Mouse (Mus musculus) midbrain, embryonic 16.5 days (tissue): ENCODE results near the gene Dysf. TPM values are rescaled to one million over a fixed set of nuclear protein-coding genes. Genes with fewer than 3 reads are reported as not detected.

Source experiments
- ATAC-seq: fragments of 200-750 bp; cut with Nextera tagmentation; 2 replicates; pipeline ENCODE4 v1.8.0; 2017; ENCODE audit warnings: moderate TSS enrichment
- H3K27ac ChIP-seq: fragments of 300-500 bp; sonication (generic); 2 replicates; pipeline ENCODE4 v1.5.1; 2014; ENCODE audit warnings: mild to moderate bottlenecking, low read length, mixed read lengths
- H3K27me3 ChIP-seq: fragments of 300-500 bp; sonication (generic); 2 replicates; pipeline ENCODE4 v1.6.1; 2014; ENCODE audit warnings: low read depth, low read length, mixed read lengths; ENCODE audit not compliant: control insufficient read depth, insufficient read depth
- H3K36me3 ChIP-seq: fragments of 300-500 bp; sonication (generic); 2 replicates; pipeline ENCODE4 v1.6.1; 2014; ENCODE audit warnings: mild to moderate bottlenecking, low read length, moderate library complexity, mixed read lengths; ENCODE audit not compliant: control insufficient read depth, insufficient read depth
- H3K4me1 ChIP-seq: fragments of 300-500 bp; sonication (generic); 2 replicates; pipeline ENCODE4 v1.6.1; 2014; ENCODE audit warnings: mild to moderate bottlenecking, low read length, mixed read lengths; ENCODE audit not compliant: control insufficient read depth, insufficient read depth
- H3K4me2 ChIP-seq: fragments of 300-500 bp; sonication (generic); 2 replicates; pipeline ENCODE4 v1.6.1; 2014; ENCODE audit warnings: mild to moderate bottlenecking, low read length, mixed read lengths
- H3K4me3 ChIP-seq: fragments of 300-500 bp; sonication (generic); 2 replicates; pipeline ENCODE4 v1.5.1; 2014; ENCODE audit warnings: low read depth, mild to moderate bottlenecking, low read length, moderate library complexity, mixed read lengths
- H3K9ac ChIP-seq: fragments of 300-500 bp; sonication (generic); 2 replicates; pipeline ENCODE4 v1.6.1; 2014; ENCODE audit warnings: low read depth, low read length, mixed read lengths
- H3K9me3 ChIP-seq: fragments of 300-500 bp; sonication (generic); replicated peaks from 2 replicates; pipeline ENCODE4 v1.6.1; 2014; ENCODE audit warnings: mild to moderate bottlenecking, low read length, mixed read lengths; ENCODE audit not compliant: control insufficient read depth, poor library complexity, severe bottlenecking
- WGBS: fragments of 180-500 bp; shearing (Covaris S2); extraction: QIAGEN DNeasy Blood & Tissue Kit; methylation state at CpG from one replicate; pipeline ENCODE4 v1.1.7; 2014; 5-methylcytosine and 5-hydroxymethylcytosine counted together
- polyA plus RNA-seq: library from polyadenylated mRNA; unstranded; fragments of >200 nt; fragmentation: Nextera tagmentation; extraction: Ambion mirVana; gene quantifications from 2 replicates; pipeline ENCODE4 v1.2.1, GENCODE M21; 2015

The Dysf gene
- polyA plus RNA-seq, 1 experiment from 2014 or later, result 2.3 TPM

DNA sequence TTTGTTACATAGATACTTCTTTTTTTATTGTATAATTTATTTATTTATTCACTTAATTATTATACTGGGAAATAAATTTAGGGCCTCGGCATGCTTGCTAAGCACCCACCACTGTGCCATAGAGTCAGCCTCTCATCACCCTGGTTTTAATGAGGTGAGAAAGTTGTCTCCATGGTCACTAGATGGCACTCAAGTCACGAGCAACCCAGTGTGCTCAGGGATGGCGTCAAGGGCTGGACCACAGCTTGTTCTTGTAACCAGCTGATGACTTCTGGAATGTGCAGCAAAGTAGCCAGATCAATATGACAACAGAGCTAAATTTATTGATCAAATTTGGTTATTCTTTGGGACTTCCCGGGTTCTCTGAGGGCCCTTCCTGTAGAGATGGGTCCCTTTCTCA is 85.1 kb downstream of the Dysf start:
- H3K4me2 ChIP-seq, result no peak overlapping the region
- peaks cover 4% of the 10 kb centered on the region; the same call in 1 of the 2 replicates for H3K9me3 ChIP-seq
- ATAC-seq, result peak; percentile 58; the same call in 1 of the 2 replicates
- WGBS, result 20% methylated on average over 4 of the region's 4 CpGs
- no peak overlapping the region for H3K9ac ChIP-seq
- no peak overlapping the region for H3K27ac ChIP-seq
- no peak overlapping the region for H3K4me3 ChIP-seq
- H3K36me3 ChIP-seq, result no peaks in the 10 kb centered on the region
- no peaks in the 10 kb centered on the region for H3K27me3 ChIP-seq
- no peaks in the 10 kb centered on the region for H3K4me1 ChIP-seq

DNA sequence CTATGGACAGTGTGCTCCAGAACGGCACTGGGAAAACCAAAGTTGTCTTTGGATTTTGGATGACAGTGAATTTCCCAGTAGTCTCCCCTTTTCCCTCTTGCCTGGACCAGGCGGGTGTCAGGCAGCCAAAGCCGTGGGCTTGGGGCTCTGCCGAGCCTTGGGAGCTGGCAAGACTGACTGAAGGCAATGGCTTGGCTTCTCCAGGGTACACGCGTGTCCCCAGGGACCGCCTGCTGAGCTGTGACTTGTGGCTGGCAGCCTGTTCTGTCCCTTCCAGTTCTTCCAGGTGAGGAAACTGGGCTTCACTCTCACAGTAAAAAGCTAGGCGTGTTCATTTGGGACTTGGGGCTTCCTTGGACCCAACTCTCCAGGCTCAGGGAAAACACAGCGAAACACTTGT is 86.1 kb downstream of the Dysf start:
- ATAC-seq, result no peak
- Histone ChIP-seq H3K36me3 (no peaks in the 10 kb centered on the region), H3K27me3 (no peaks in the 10 kb centered on the region), H3K9me3 (peaks cover 4% of the 10 kb centered on the region; the same call in 1 of the 2 replicates), H3K4me3 (no peak overlapping the region), H3K27ac (no peak overlapping the region), H3K4me2 (no peak overlapping the region), H3K9ac (no peak overlapping the region), H3K4me1 (no peaks in the 10 kb centered on the region)
- 83% methylated on average over 9 of the region's 9 CpGs for WGBS

- ATAC-seq, result 0 out of 2 replicates have a peak, but pooled peaks have one; percentile 20
- Histone ChIP-seq H3K4me1 (no peaks in the 10 kb centered on the region), H3K4me3 (no peak overlapping the region), H3K4me2 (no peak overlapping the region), H3K27me3 (no peaks in the 10 kb centered on the region), H3K27ac (no peak overlapping the region), H3K36me3 (no peaks in the 10 kb centered on the region), H3K9me3 (no peaks in the 10 kb centered on the region), H3K9ac (no peak overlapping the region)
- WGBS, result 21% methylated on average over 7 of the region's 7 CpGs
Observed at GRCm38 (mm10) chr6:84094998-84095397, 86.6 kb downstream of the Dysf start.

GRCm38 (mm10) chr6:84095882-84096281 is 87.5 kb downstream of the Dysf start:
- no peaks in the 10 kb centered on the region for H3K4me1 ChIP-seq
- peak; percentile 63 for ATAC-seq
- H3K4me2 ChIP-seq, result no peak overlapping the region
- no peaks in the 10 kb centered on the region for H3K9me3 ChIP-seq
- H3K9ac ChIP-seq, result no peak overlapping the region
- H3K27me3 ChIP-seq, result no peaks in the 10 kb centered on the region
- H3K36me3 ChIP-seq, result no peaks in the 10 kb centered on the region
- no peak overlapping the region for H3K27ac ChIP-seq
- H3K4me3 ChIP-seq, result no peak overlapping the region
- 15% methylated on average over 7 of the region's 7 CpGs for WGBS

- H3K4me2 ChIP-seq, result no peak overlapping the region
- H3K9ac ChIP-seq, result no peak overlapping the region
Observed at GRCm38 (mm10) chr6:84102002-84102401, 93.6 kb downstream of the Dysf start.

GRCm38 (mm10) chr6:84105148-84106022 is 97.0 kb downstream of the Dysf start:
- WGBS, result 4% methylated on average over 40 of the region's 40 CpGs
- H3K27me3 ChIP-seq, result peaks cover 4% of the 10 kb centered on the region; the same call in 1 of the 2 replicates
- H3K27ac ChIP-seq, result no peak overlapping the region
- peaks cover 13% of the 10 kb centered on the region for H3K4me1 ChIP-seq
- H3K9ac ChIP-seq, result peak overlapping the region; percentile 68
- peak; percentile 74 for ATAC-seq
- no peaks in the 10 kb centered on the region for H3K36me3 ChIP-seq
- H3K4me2 ChIP-seq, result peak overlapping the region; percentile 84
- H3K9me3 ChIP-seq, result no peaks in the 10 kb centered on the region
- peak overlapping the region; percentile 45 for H3K4me3 ChIP-seq

More at GRCm38 (mm10) chr6:84102002-84102401, 93.6 kb downstream of the Dysf start:
- Histone ChIP-seq H3K36me3 (no peaks in the 10 kb centered on the region), H3K4me3 (no peak overlapping the region), H3K4me1 (peaks cover 13% of the 10 kb centered on the region), H3K27ac (no peak overlapping the region), H3K27me3 (peaks cover 2% of the 10 kb centered on the region; the same call in 1 of the 2 replicates), H3K9me3 (no peaks in the 10 kb centered on the region)
- ATAC-seq, result no peak
- 74% methylated on average over 15 of the region's 15 CpGs for WGBS

DNA sequence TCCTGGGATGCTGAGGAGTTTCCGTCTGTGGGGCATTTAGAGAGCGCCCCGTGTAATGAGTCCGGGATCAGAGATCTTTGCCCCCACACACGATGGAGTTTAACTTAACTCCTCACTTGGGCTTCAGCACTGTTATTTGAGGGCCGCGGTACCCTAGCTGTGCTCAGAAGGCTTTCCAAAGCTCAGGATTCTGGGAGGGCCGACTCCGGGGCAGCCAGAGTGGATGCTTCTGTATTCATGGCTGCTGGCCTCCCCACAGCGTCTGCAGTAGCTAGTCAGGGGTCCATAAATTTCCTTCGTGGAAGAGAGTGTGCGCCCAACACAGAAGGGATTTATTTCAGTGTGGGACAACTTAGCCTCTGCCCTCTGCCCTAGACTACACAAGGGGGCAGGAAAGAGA is 97.7 kb downstream of the Dysf start:
- 4% methylated on average over 12 of the region's 12 CpGs for WGBS
- H3K27me3 ChIP-seq, result peaks cover 4% of the 10 kb centered on the region; the same call in 1 of the 2 replicates
- H3K4me3 ChIP-seq, result peak overlapping the region; percentile 45
- no peaks in the 10 kb centered on the region for H3K9me3 ChIP-seq
- no peaks in the 10 kb centered on the region for H3K36me3 ChIP-seq
- no peak overlapping the region for H3K27ac ChIP-seq
- ATAC-seq, result peak; percentile 29; the same call in 1 of the 2 replicates
- peaks cover 13% of the 10 kb centered on the region for H3K4me1 ChIP-seq
- peak overlapping the region; percentile 68 for H3K9ac ChIP-seq
- H3K4me2 ChIP-seq, result peak overlapping the region; percentile 84

DNA sequence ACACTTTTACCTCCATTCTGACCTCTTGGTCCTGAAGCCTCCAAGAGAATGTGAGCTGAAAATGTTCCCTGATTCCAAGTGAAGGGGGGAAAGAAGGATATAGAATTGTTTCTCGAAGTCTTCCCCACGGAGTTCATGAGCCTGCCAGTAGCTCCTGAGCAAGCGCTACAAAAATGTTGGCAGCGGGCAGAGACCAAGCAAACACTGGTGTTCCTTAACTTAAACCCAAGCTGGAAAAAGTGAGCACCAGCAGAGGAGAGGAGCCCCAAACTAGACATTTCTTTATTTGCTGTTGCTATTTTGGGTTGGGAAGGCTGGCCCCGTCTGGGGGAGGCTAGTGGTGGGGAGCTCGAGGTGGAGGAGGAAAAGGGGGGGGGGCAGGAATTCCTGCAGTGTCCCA is 102.0 kb downstream of the Dysf start:
- Histone ChIP-seq H3K4me3 (no peak overlapping the region), H3K36me3 (no peaks in the 10 kb centered on the region), H3K9me3 (no peaks in the 10 kb centered on the region), H3K4me1 (peaks cover 9% of the 10 kb centered on the region), H3K27me3 (0 out of 2 replicates have a peak, but pooled peaks cover 4% of the 10 kb centered on the region), H3K27ac (no peak overlapping the region), H3K9ac (no peak overlapping the region), H3K4me2 (no peak overlapping the region)
- 76% methylated on average over 6 of the region's 6 CpGs for WGBS
- no peak for ATAC-seq

DNA sequence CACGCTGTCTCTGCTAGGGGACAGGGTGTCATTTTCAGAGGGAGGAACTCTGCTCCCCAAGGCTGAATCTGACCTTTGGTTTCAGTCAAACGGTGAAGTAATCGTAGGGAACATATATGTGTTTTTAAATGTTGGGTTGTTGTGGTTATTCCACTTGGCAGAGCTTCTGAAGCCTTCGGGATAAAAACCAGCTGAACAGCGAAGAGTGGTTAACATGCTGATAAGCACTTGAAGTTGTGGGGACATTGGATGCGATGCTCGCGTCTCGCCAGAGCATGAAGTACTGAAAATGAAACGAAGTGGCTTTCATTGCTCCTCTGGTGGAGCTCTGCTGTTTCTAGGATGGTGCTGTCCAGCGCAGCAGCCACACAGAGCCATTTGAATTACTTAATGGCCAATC is 102.7 kb downstream of the Dysf start:
- peaks cover 2% of the 10 kb centered on the region; the same call in 1 of the 2 replicates for H3K4me1 ChIP-seq
- 90% methylated on average over 11 of the region's 11 CpGs for WGBS
- 0 out of 2 replicates have a peak, but pooled peaks cover 4% of the 10 kb centered on the region for H3K27me3 ChIP-seq
- H3K9me3 ChIP-seq, result no peaks in the 10 kb centered on the region
- no peak for ATAC-seq
- H3K4me3 ChIP-seq, result no peak overlapping the region
- no peak overlapping the region for H3K27ac ChIP-seq
- no peak overlapping the region for H3K4me2 ChIP-seq
- no peaks in the 10 kb centered on the region for H3K36me3 ChIP-seq
- no peak overlapping the region for H3K9ac ChIP-seq
